Mouse (Mus musculus) hindbrain, embryonic 12.5 days (tissue): ENCODE data around the gene Kctd14. TPM values are rescaled to one million over a fixed set of nuclear protein-coding genes. Genes with fewer than 3 reads are reported as not detected.

ENCODE experiments used
- ATAC-seq: fragments of 200-750 bp; cut with Nextera tagmentation; 2 replicates; pipeline ENCODE4 v1.8.0; 2017; ENCODE audit warnings: moderate TSS enrichment; ENCODE audit not compliant: low FRiP score
- H3K27ac ChIP-seq: fragments of 300-500 bp; sonication (generic); 2 replicates; pipeline ENCODE4 v1.5.1; 2016; ENCODE audit warnings: mild to moderate bottlenecking
- H3K27me3 ChIP-seq: fragments of 300-500 bp; sonication (generic); 2 replicates; pipeline ENCODE4 v1.6.1; 2016; ENCODE audit warnings: mild to moderate bottlenecking
- H3K36me3 ChIP-seq: fragments of 300-500 bp; sonication (generic); 2 replicates; pipeline ENCODE4 v1.6.1; 2016; ENCODE audit warnings: mild to moderate bottlenecking
- H3K4me1 ChIP-seq: fragments of 300-500 bp; sonication (generic); 2 replicates; pipeline ENCODE4 v1.6.1; 2016
- H3K4me2 ChIP-seq: fragments of 300-500 bp; sonication (generic); replicated peaks from 2 replicates; pipeline ENCODE4 v1.6.1; 2016; ENCODE audit warnings: mild to moderate bottlenecking
- H3K4me3 ChIP-seq: fragments of 300-500 bp; sonication (generic); 2 replicates; pipeline ENCODE4 v1.5.1; 2016; ENCODE audit warnings: mild to moderate bottlenecking
- H3K9ac ChIP-seq: fragments of 300-500 bp; sonication (generic); 2 replicates; pipeline ENCODE4 v1.6.1; 2016; ENCODE audit warnings: mild to moderate bottlenecking, moderate library complexity
- H3K9me3 ChIP-seq: fragments of 300-500 bp; sonication (generic); replicated peaks from 2 replicates; pipeline ENCODE4 v1.6.1; 2016; ENCODE audit warnings: mild to moderate bottlenecking
- WGBS: fragments of 180-500 bp; shearing (Covaris S2); methylation state at CpG from one replicate; pipeline ENCODE4 v1.1.7; 2016; 5-methylcytosine and 5-hydroxymethylcytosine counted together
- polyA plus RNA-seq: library from polyadenylated mRNA; unstranded; fragments of >200 nt; fragmentation: Nextera tagmentation; extraction: Ambion mirVana; gene quantifications from 2 replicates; pipeline ENCODE4 v1.2.1, GENCODE M21; 2016

Gene Kctd14
- polyA plus RNA-seq, 1 experiment from 2014 or later: 1.8 TPM

DNA sequence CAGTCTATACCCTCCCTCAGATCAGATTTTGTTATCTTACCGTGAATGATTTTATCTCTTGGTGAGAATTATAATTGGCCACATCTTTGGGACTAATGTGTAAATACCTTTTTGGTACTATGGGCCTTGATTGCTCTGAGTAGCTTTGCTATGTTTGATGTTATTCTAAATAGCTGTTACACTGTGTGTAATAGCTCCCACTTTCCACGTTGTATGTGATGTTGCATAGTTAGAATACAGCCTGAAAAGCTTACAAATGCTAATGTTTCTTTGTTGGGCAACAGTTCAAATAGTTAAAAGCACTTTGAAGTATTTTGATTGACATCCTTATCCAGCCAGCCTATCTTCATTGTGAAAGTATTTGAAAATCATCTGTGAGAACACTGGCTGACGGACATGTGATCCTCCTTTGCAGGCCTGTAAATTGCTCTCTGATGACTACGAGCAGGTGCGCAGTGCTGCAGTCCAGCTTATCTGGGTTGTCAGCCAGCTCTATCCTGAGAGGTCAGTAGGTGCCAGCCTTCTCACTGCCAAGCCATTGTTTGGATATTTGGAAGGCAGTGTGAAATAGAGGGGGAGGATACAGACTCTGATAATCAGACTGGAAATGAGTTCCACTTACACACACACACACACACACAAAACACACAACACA lies 49.6 kb downstream of the Kctd14 start:
- no peak overlapping the region for H3K4me2 ChIP-seq
- no peak overlapping the region for H3K4me3 ChIP-seq
- no peak overlapping the region for H3K9ac ChIP-seq
- no peaks in the 10 kb centered on the region for H3K27me3 ChIP-seq
- ATAC-seq: no peak
- WGBS: 91% methylated on average over 5 of the region's 5 CpGs
- H3K4me1 ChIP-seq: no peaks in the 10 kb centered on the region
- H3K27ac ChIP-seq: no peak overlapping the region
- H3K36me3 ChIP-seq: peaks cover 54% of the 10 kb centered on the region
- H3K9me3 ChIP-seq: no peaks in the 10 kb centered on the region

Other genes with a start within 250 kb of the Kctd14 start
- gene Usp35, start 119.3 kb upstream of the Kctd14 start, polyA plus RNA-seq: 4.0 and 5.1 TPM in 2 replicates
- gene Kctd21, start 119.0 kb upstream of the Kctd14 start, polyA plus RNA-seq: 6.3 and 7.7 TPM in 2 replicates
- gene Alg8, start 79.7 kb upstream of the Kctd14 start, polyA plus RNA-seq: 27.6 and 28.1 TPM in 2 replicates
- 350 and 364 TPM in 2 replicates for gene Ndufc2, start 51.3 kb upstream of the Kctd14 start, polyA plus RNA-seq
- gene Thrsp, start 33.6 kb upstream of the Kctd14 start, polyA plus RNA-seq: 0.72 and 0.81 TPM in 2 replicates
- 54.2 and 55.3 TPM in 2 replicates for gene Ints4, start 29.6 kb downstream of the Kctd14 start, polyA plus RNA-seq
- 40.5 and 43.9 TPM in 2 replicates for gene Aamdc, start 128.2 kb downstream of the Kctd14 start, polyA plus RNA-seq
- gene Rsf1, start 128.6 kb downstream of the Kctd14 start, polyA plus RNA-seq: 33.2 and 33.4 TPM in 2 replicates
- 197 TPM in 2 replicates for gene Clns1a, start 245.3 kb downstream of the Kctd14 start, polyA plus RNA-seq